Mouse (Mus musculus) cortical plate, adult 2 months (tissue): ENCODE data around the gene Nsd1.

Experiments
- CTCF ChIP-seq: fragments of 200-500 bp; IDR thresholded peaks from 2 replicates; pipeline ENCODE4 v1.5.1; 2011; ENCODE audit warnings: mild to moderate bottlenecking, control low read depth, low read length; ENCODE audit not compliant: insufficient read depth; ENCODE audit errors: extremely low read depth
- POLR2A ChIP-seq: fragments of 200-500 bp; IDR thresholded peaks from 2 replicates; pipeline ENCODE4 v1.6.1; 2011; ENCODE audit warnings: mild to moderate bottlenecking, low read length, control low read depth; ENCODE audit not compliant: insufficient read depth; ENCODE audit errors: extremely low read depth

- no peak for TF ChIP-seq POLR2A
- no peak for TF ChIP-seq CTCF
Measured at GRCm38 (mm10) chr13:55163553-55163952, 46.0 kb upstream of the Nsd1 start.
